1 mouse cellular context compared by ENCODE assay signal in genomic region chr5:135238832-135239231, GRCm38 (mm10).
TF ChIP-seq lines count a peak whose summit lies in the region.

No protein-coding gene starts in this region.

TF ChIP-seq in MEL, 35 proteins besides CTCF, POLR2A, EP300 and RAD21:
- no peak for TF ChIP-seq POLR2AphosphoS2 (IDR thresholded peaks at IDR 0.05; ENCODE audit: low read length)
- no peak for TF ChIP-seq USF2 (IDR thresholded peaks at IDR 0.05; ENCODE audit: borderline replicate concordance in 1 of 2, insufficient read depth in 1 of 2, low read depth in 1 of 2, low read length in 2 of 2)
- no peak for TF ChIP-seq SMC3 (IDR thresholded peaks at IDR 0.05; ENCODE audit: low read depth, low read length)
- no peak for TF ChIP-seq GATA1 (IDR thresholded peaks at IDR 0.05; ENCODE audit: low read depth, low read length)
- TF ChIP-seq ZNF384 (IDR thresholded peaks at IDR 0.05; ENCODE audit: low read depth, low read length): no peak
- no peak for TF ChIP-seq MAZ (IDR thresholded peaks at IDR 0.05; ENCODE audit: low read depth, low read length)
- no peak for TF ChIP-seq CHD2 (IDR thresholded peaks at IDR 0.05; ENCODE audit: low read length)
- TF ChIP-seq E2F4 (IDR thresholded peaks at IDR 0.05; ENCODE audit: borderline replicate concordance, low read depth, low read length): no peak
